In the genomic region with DNA sequence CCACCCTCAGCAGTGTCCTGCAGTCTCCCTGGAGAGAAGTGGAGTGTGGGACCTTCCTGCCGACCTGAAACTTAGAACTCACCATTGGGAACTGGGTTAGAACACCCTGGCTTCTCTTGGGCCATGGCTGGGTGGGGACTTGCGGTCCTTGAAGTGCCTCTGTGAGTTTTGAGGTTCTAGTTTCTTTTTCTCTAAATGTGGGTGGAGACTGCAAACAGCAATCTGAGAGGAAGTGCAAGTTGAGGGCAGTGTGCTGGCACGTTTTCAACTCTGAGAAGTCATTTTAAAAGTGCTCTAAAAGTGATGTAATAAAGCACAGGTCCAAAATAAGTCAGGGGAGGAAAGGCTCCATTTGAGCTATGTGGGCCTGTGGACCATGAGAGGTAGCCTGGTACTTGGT, we compare ENCODE assay signal across 10 mouse cellular contexts. TPM values are rescaled to one million over a fixed set of nuclear protein-coding genes. Genes with fewer than 3 reads are reported as not detected.
DNase-seq lines count a peak whose midpoint lies in the region; ATAC-seq lines count a peak whose summit lies in the region.
"Had no signal": no experiment of that assay in that cellular context is flagged by ENCODE, and none has a peak within 500 bp of the region (broad histone marks: within the 10 kb centered on the region; RNA-seq: fewer than 3 reads in every experiment).

Gene Gm6904, minus strand, starts transcription at position 161 of the 400 bp plus-strand sequence.

- H3K9me3 ChIP-seq in forebrain, embryonic 15.5 days = no peaks in the 10 kb centered on the region
- H3K9me3 ChIP-seq: midbrain, embryonic 10.5 days had no signal

- peak; percentile 56 for DNase-seq in 3T3-L1 (ENCODE audit: low read depth, low spot score)
- DNase-seq in B cell, adult 2 months = peak; percentile 42 to 43
- no peak for DNase-seq in left cerebral cortex, adult 8-10 months (ENCODE audit: low spot score in 2 of 2)
- DNase-seq in layer of hippocampus, adult 8-10 months (ENCODE audit: low spot score in 2 of 2) = no peak
- DNase-seq in layer of hippocampus, postnatal 25 days (ENCODE audit: extremely low spot score in 1 of 2, low spot score in 1 of 2) = no peak

- H3K4me2 ChIP-seq in forebrain, embryonic 15.5 days (replicated peaks) = no peak within 1 kb of the TSS

- no peaks in the 10 kb centered on the region for H3K79me2 ChIP-seq in macrophage (ENCODE audit: inconsistent target)

- 0 out of 2 replicates have a peak within 1 kb of the TSS, but pooled peaks have one; percentile 8 for H3K27ac ChIP-seq in macrophage
- H3K27ac ChIP-seq in forebrain, embryonic 15.5 days (replicated peaks) = no peak within 1 kb of the TSS
- H3K27ac ChIP-seq: midbrain, embryonic 10.5 days had no signal

- no peaks in the 10 kb centered on the region for H3K27me3 ChIP-seq in forebrain, embryonic 15.5 days

- no peak within 1 kb of the TSS for H3K9ac ChIP-seq in forebrain, embryonic 15.5 days (replicated peaks)

- peak within 1 kb of the TSS; percentile 23 for H3K4me3 ChIP-seq in macrophage (ENCODE audit: inconsistent target)
- no peak within 1 kb of the TSS for H3K4me3 ChIP-seq in forebrain, embryonic 15.5 days
- H3K4me3 ChIP-seq: midbrain, embryonic 10.5 days had no signal

- H3K4me1 ChIP-seq in forebrain, embryonic 15.5 days = no peaks in the 10 kb centered on the region
- H3K4me1 ChIP-seq: midbrain, embryonic 10.5 days had no signal

- ATAC-seq in hematopoietic stem cell, adult 5-6 weeks (replicated peaks in 1 of 2; ENCODE audit: insufficient read depth in 1 of 2, low FRiP score in 2 of 2, low TSS enrichment in 1 of 2, low read depth in 1 of 2, poor library complexity in 2 of 2, severe bottlenecking in 2 of 2) = peak; percentile 96 to 100
- ATAC-seq in forebrain, embryonic 15.5 days (replicated peaks) = no peak

- peaks cover 5% of the 10 kb centered on the region; the same call in 1 of the 2 replicates for H3K36me3 ChIP-seq in macrophage (ENCODE audit: inconsistent target)
- H3K36me3 ChIP-seq in forebrain, embryonic 15.5 days = no peaks in the 10 kb centered on the region
- H3K36me3 ChIP-seq: midbrain, embryonic 10.5 days had no signal

- 4% methylated on average over 3 of the region's 3 CpGs for WGBS in macrophage (ENCODE audit: missing documents)
- WGBS in forebrain, embryonic 15.5 days = 77% methylated on average over 3 of the region's 3 CpGs

RNA-seq across cellular contexts. Expression of gene Gm6904, which starts in this region (rescaled TPM):
- total RNA-seq in hematopoietic stem cell, adult 5-6 weeks (2017) = not detected in 2 replicates
- 10 to 100 TPM in 16 of 26 experiments, 1 to 10 TPM in 10; 1.8 to 61.3 (median 30.7) TPM for total RNA-seq in macrophage (2018; cell fraction: chromatin; rRNA removed)
- 10 to 100 TPM in 9 of 26 experiments, 1 to 10 TPM in 15, under 1 TPM in 2; 0.80 to 13.6 (median 5.2) TPM for total RNA-seq in macrophage (2018; cell fraction: cytosol; rRNA removed)
- total RNA-seq in macrophage (2018; cell fraction: nucleus; rRNA removed) = 10 to 100 TPM in 16 of 26 experiments, 1 to 10 TPM in 10; 2.0 to 56.4 (median 25.3) TPM
- polyA plus RNA-seq in macrophage (2018) = 0.98 to 2.7 TPM (median 1.3 TPM) in 3 replicates
- under 1 TPM in 1 of 4 experiments, not detected in 3; 0.81 TPM for total RNA-seq in left cerebral cortex, adult 8-10 months (2022)
- total RNA-seq in layer of hippocampus, adult 8-10 months (2022) = not detected
- polyA plus RNA-seq in forebrain, embryonic 15.5 days (2015; fragmentation: Nextera tagmentation; extraction: Ambion mirVana) = not detected in 2 replicates
- not detected for total RNA-seq in layer of hippocampus, postnatal 25 days (2021)
- polyA plus RNA-seq: large intestine, adult 2 months; midbrain, embryonic 10.5 days had no signal

Comparison
In these comparisons a context has a peak if more than half of its experiments do, and no peak if none do; other contexts are left out.
1. Peak in ATAC-seq in hematopoietic stem cell, adult 5-6 weeks; RNA of the gene not detected or under 1 TPM.
2. DNase-seq: peak in 3T3-L1 (single experiment) and B cell, adult 2 months (2 of 2); none in left cerebral cortex, adult 8-10 months (0 of 2), layer of hippocampus, adult 8-10 months (0 of 2) and layer of hippocampus, postnatal 25 days (0 of 2).